Mouse (Mus musculus) liver, adult 2 months (tissue): ENCODE data around the gene Hmox2.

Experiments used
- CTCF ChIP-seq: fragments of 200-500 bp; IDR thresholded peaks from 2 replicates; pipeline ENCODE4 v1.5.1; 2011; ENCODE audit warnings: low read depth, low read length, control low read depth
- POLR2A ChIP-seq: fragments of 200-500 bp; IDR thresholded peaks from 2 replicates; pipeline ENCODE4 v1.6.1; 2011; ENCODE audit warnings: low read length, control low read depth; ENCODE audit not compliant: insufficient read depth; ENCODE audit errors: extremely low read depth

DNA sequence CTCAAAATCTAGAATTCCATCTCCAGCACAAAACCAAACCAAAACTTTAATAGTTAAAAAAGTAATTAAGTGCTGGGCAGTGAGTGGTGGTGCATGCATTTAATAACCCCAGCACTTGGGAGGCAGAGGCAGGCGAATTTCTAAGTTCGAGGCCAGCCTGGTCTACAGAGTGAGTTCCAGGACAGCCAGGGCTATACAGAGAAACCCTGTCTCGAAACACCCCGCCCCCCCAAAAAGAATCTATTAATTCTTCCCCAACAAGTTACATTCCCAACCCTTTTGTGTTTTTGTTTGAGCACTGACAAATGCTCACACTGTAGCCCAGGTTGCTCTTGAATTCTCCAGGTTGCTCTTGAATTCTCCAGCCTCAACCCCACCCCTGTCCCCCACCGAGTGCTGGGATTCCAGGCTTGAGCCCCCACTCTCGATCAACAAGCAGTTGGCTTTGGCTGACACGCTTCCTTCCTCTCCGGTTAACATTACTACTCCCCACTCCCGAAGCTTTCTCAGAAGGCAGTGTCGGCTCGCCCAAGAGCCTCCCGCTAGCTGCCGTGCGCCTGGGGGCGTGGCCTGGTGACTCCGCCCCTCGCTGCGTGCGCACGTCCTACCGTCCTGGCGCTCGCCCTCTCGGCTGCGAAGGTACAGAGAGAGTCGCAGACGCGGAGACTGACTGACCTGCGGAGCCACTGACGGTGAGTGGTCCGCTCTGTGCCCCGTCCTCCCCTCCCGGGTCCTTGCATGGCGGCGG lies at the start of gene Hmox2:
- TF ChIP-seq CTCF (no peak), POLR2A (peak; percentile 98)
